Mouse (Mus musculus): ENCODE results near the gene Galnt12. TPM values are rescaled to one million over a fixed set of nuclear protein-coding genes. Genes with fewer than 3 reads are reported as not detected.
A peak's percentile ranks its signal among the peaks of the same experiment; 100 is the strongest.

The Galnt12 gene
- total RNA-seq, 2 experiments from 2014 or later: 0.18 to 0.39 TPM

- intact Hi-C loops (cut with DNase I): no loop called here
Measured at GRCm38 (mm10) chr4:47141444-47142154, 49.9 kb downstream of the Galnt12 start.

GRCm38 (mm10) chr4:47143849-47144248 is 52.1 kb downstream of the Galnt12 start:
- intact Hi-C loops (cut with DNase I): no loop called here
- DNase-seq (ENCODE audit: low spot score): no peak

More at GRCm38 (mm10) chr4:47141444-47142154, 49.9 kb downstream of the Galnt12 start:
- DNase-seq (ENCODE audit: low spot score): no peak

- DNase-seq (ENCODE audit: low spot score): no peak
- intact Hi-C loops (cut with DNase I): loop anchor here (5.0 kb wide), 1 partner anchor 107 kb away; no protein-coding TSS in a partner anchor
Measured at GRCm38 (mm10) chr4:47145341-47145740, 53.6 kb downstream of the Galnt12 start.

GRCm38 (mm10) chr4:47146561-47146960 is 54.9 kb downstream of the Galnt12 start:
- DNase-seq (ENCODE audit: low spot score): no peak
- intact Hi-C loops (cut with DNase I): loop anchor here (5.0 kb wide), 1 partner anchor 106 kb away; no protein-coding TSS in a partner anchor

- DNase-seq (ENCODE audit: low spot score): peak; percentile 38
- intact Hi-C loops (cut with DNase I): loop anchor here (2.0 to 5.0 kb wide), 3 partner anchors 13 to 102 kb away; no protein-coding TSS in a partner anchor
Measured at GRCm38 (mm10) chr4:47149963-47150362, 58.3 kb downstream of the Galnt12 start.

- no peak for DNase-seq (ENCODE audit: low spot score)
- intact Hi-C loops (cut with DNase I): loop anchor here (2.0 kb wide), 2 partner anchors 14 to 22 kb away; no protein-coding TSS in a partner anchor
Measured at GRCm38 (mm10) chr4:47150806-47151205, 59.1 kb downstream of the Galnt12 start.

- intact Hi-C loops (cut with DNase I): loop anchor here (2.0 kb wide), 2 partner anchors 15 to 23 kb away; no protein-coding TSS in a partner anchor
Measured at GRCm38 (mm10) chr4:47151553-47152183, 60.0 kb downstream of the Galnt12 start.

GRCm38 (mm10) chr4:47161103-47161755 is 69.5 kb downstream of the Galnt12 start:
- intact Hi-C loops (cut with DNase I): loop anchor here (5.0 kb wide), 1 partner anchor 46 kb away; the partner anchor contains the start of gene Col15a1
- DNase-seq (ENCODE audit: low spot score): no peak

More at GRCm38 (mm10) chr4:47151553-47152183, 60.0 kb downstream of the Galnt12 start:
- peak; percentile 49 for DNase-seq (ENCODE audit: low spot score)

GRCm38 (mm10) chr4:47161756-47162587 is 70.3 kb downstream of the Galnt12 start:
- DNase-seq (ENCODE audit: low spot score): no peak
- intact Hi-C loops (cut with DNase I): loop anchor here (5.0 kb wide), 1 partner anchor 45 kb away; the partner anchor contains the start of gene Col15a1

- no peak for DNase-seq (ENCODE audit: low spot score)
- intact Hi-C loops (cut with DNase I): no loop called here
Measured at GRCm38 (mm10) chr4:47172314-47172713, 80.6 kb downstream of the Galnt12 start.

Other genes starting within 250 kb of the Galnt12 start
- gene Gabbr2, start 100.0 kb upstream of the Galnt12 start, total RNA-seq (2021): under 1 TPM in 1 of 2 experiments, not detected in 1; 0.11 TPM
- 1 to 10 TPM; 3.5 to 3.6 TPM for gene Anks6, start 34.5 kb upstream of the Galnt12 start, total RNA-seq (2021)
- 100 to 1,000 TPM; 132 to 168 TPM for gene Col15a1, start 116.3 kb downstream of the Galnt12 start, total RNA-seq (2021)